ENCODE assay signal across 18 mouse cellular contexts in genomic region chr14:48005092-48005928, GRCm38 (mm10).
DNase-seq lines count a peak whose midpoint lies in the region; ATAC-seq and TF ChIP-seq lines count a peak whose summit lies in the region.
"Had no signal": no experiment of that assay in that cellular context is flagged by ENCODE, and none has a peak within 500 bp of the region (broad histone marks: within the 10 kb centered on the region; RNA-seq: fewer than 3 reads in every experiment).

No protein-coding gene starts in this region.

- no peak overlapping the region for H3K9ac ChIP-seq in kidney, embryonic 16.5 days (replicated peaks; ENCODE audit: low read length)
- H3K9ac ChIP-seq in forebrain, postnatal 0 days = 0 out of 2 replicates have a peak overlapping the region, but pooled peaks have one; percentile 22
- no peak overlapping the region for H3K9ac ChIP-seq in limb, embryonic 15.5 days
- H3K9ac ChIP-seq in midbrain, postnatal 0 days (replicated peaks; ENCODE audit: low read length, poor library complexity, severe bottlenecking) = no peak overlapping the region
- H3K9ac ChIP-seq: hindbrain, embryonic 12.5 days; limb, embryonic 13.5 days; liver, embryonic 15.5 days had no signal

- H3K4me1 ChIP-seq in kidney, embryonic 16.5 days (ENCODE audit: insufficient read depth, low read length) = peaks cover 5% of the 10 kb centered on the region; the same call in 1 of the 2 replicates
- H3K4me1 ChIP-seq in cortical plate, adult 2 months (ENCODE audit: control insufficient read depth, insufficient read depth, low read length) = peaks cover 2% of the 10 kb centered on the region
- H3K4me1 ChIP-seq in forebrain, postnatal 0 days (ENCODE audit: insufficient read depth) = peaks cover 9% of the 10 kb centered on the region; the same call in 1 of the 2 replicates
- peaks cover 12% of the 10 kb centered on the region; the same call in 1 of the 2 replicates for H3K4me1 ChIP-seq in limb, embryonic 15.5 days
- H3K4me1 ChIP-seq in midbrain, postnatal 0 days (ENCODE audit: insufficient read depth, low read length) = no peaks in the 10 kb centered on the region
- no peaks in the 10 kb centered on the region for H3K4me1 ChIP-seq in lung, adult 2 months (ENCODE audit: control insufficient read depth, insufficient read depth, low read length)
- H3K4me1 ChIP-seq: hindbrain, embryonic 12.5 days; liver, embryonic 15.5 days had no signal

- no peaks in the 10 kb centered on the region for H3K9me3 ChIP-seq in kidney, embryonic 16.5 days (ENCODE audit: low read length)
- no peaks in the 10 kb centered on the region for H3K9me3 ChIP-seq in forebrain, postnatal 0 days (ENCODE audit: low read length)
- no peaks in the 10 kb centered on the region for H3K9me3 ChIP-seq in limb, embryonic 15.5 days
- H3K9me3 ChIP-seq in midbrain, postnatal 0 days (ENCODE audit: low read length) = no peaks in the 10 kb centered on the region
- H3K9me3 ChIP-seq: hindbrain, embryonic 12.5 days; limb, embryonic 13.5 days; liver, embryonic 15.5 days had no signal

- no peak for TF ChIP-seq POLR2A in cortical plate, adult 2 months (IDR thresholded peaks at IDR 0.05; ENCODE audit: extremely low read depth, insufficient read depth, low read length)
- TF ChIP-seq POLR2A in lung, adult 2 months (IDR thresholded peaks at IDR 0.05; ENCODE audit: borderline replicate concordance, extremely low read depth, low read depth, low read length) = no peak

- DNase-seq in kidney, adult 18-20 months = peak; percentile 21
- peak; percentile 23 for DNase-seq in forebrain, postnatal 0 days
- no peak for DNase-seq in midbrain, postnatal 0 days (ENCODE audit: low spot score)
- DNase-seq in lung, adult 2 months = no peak
- DNase-seq: adrenal gland, postnatal 36 days; cerebellum, adult 9-10 months; gastrocnemius, postnatal 14 days; lung, postnatal 14 days had no signal

- no peak for TF ChIP-seq CTCF in cortical plate, adult 2 months (IDR thresholded peaks at IDR 0.05; ENCODE audit: extremely low read depth, insufficient read depth, low read length)
- TF ChIP-seq CTCF in forebrain, postnatal 0 days (IDR thresholded peaks at IDR 0.05; ENCODE audit: low read depth) = no peak
- TF ChIP-seq CTCF in midbrain, postnatal 0 days (IDR thresholded peaks at IDR 0.05) = no peak
- no peak for TF ChIP-seq CTCF in lung, adult 2 months (IDR thresholded peaks at IDR 0.05; ENCODE audit: insufficient read depth, low read length)

- H3K4me2 ChIP-seq in kidney, embryonic 16.5 days (replicated peaks; ENCODE audit: low read depth, low read length) = no peak overlapping the region
- no peak overlapping the region for H3K4me2 ChIP-seq in forebrain, postnatal 0 days (ENCODE audit: low read depth)
- no peak overlapping the region for H3K4me2 ChIP-seq in limb, embryonic 15.5 days
- H3K4me2 ChIP-seq in midbrain, postnatal 0 days (ENCODE audit: low read depth, low read length, poor library complexity, severe bottlenecking) = no peak overlapping the region
- H3K4me2 ChIP-seq: hindbrain, embryonic 12.5 days; limb, embryonic 13.5 days; liver, embryonic 15.5 days had no signal

- no peak overlapping the region for H3K4me3 ChIP-seq in kidney, embryonic 16.5 days (ENCODE audit: low read length)
- no peak overlapping the region for H3K4me3 ChIP-seq in cortical plate, adult 2 months (ENCODE audit: insufficient read depth, low read length)
- H3K4me3 ChIP-seq in forebrain, postnatal 0 days (ENCODE audit: low read depth, low read length) = no peak overlapping the region
- H3K4me3 ChIP-seq in limb, embryonic 15.5 days = no peak overlapping the region
- H3K4me3 ChIP-seq in midbrain, postnatal 0 days (ENCODE audit: low read depth, low read length) = no peak overlapping the region
- no peak overlapping the region for H3K4me3 ChIP-seq in lung, adult 2 months (replicated peaks; ENCODE audit: extremely low read depth, low read depth, low read length)
- H3K4me3 ChIP-seq: hindbrain, embryonic 12.5 days; left cerebral cortex, adult 2 months; limb, embryonic 13.5 days; liver, embryonic 15.5 days had no signal

- H3K36me3 ChIP-seq in kidney, embryonic 16.5 days (ENCODE audit: insufficient read depth, low read length) = no peaks in the 10 kb centered on the region
- no peaks in the 10 kb centered on the region for H3K36me3 ChIP-seq in forebrain, postnatal 0 days (ENCODE audit: insufficient read depth)
- no peaks in the 10 kb centered on the region for H3K36me3 ChIP-seq in limb, embryonic 15.5 days
- H3K36me3 ChIP-seq in midbrain, postnatal 0 days (ENCODE audit: insufficient read depth, low read length) = no peaks in the 10 kb centered on the region
- H3K36me3 ChIP-seq: hindbrain, embryonic 12.5 days; limb, embryonic 13.5 days; liver, embryonic 15.5 days had no signal

- no peaks in the 10 kb centered on the region for H3K27me3 ChIP-seq in kidney, embryonic 16.5 days (ENCODE audit: insufficient read depth, low read length)
- no peaks in the 10 kb centered on the region for H3K27me3 ChIP-seq in forebrain, postnatal 0 days (ENCODE audit: insufficient read depth, low read length)
- no peaks in the 10 kb centered on the region for H3K27me3 ChIP-seq in limb, embryonic 15.5 days
- no peaks in the 10 kb centered on the region for H3K27me3 ChIP-seq in midbrain, postnatal 0 days (ENCODE audit: insufficient read depth, low read length)
- H3K27me3 ChIP-seq: hindbrain, embryonic 12.5 days; limb, embryonic 13.5 days; liver, embryonic 15.5 days; Patski had no signal

- no peak overlapping the region for H3K27ac ChIP-seq in kidney, embryonic 16.5 days (ENCODE audit: low read length)
- H3K27ac ChIP-seq in cortical plate, adult 2 months (ENCODE audit: insufficient read depth, low read length) = 0 out of 2 replicates have a peak overlapping the region, but pooled peaks have one; percentile 0
- peak overlapping the region; percentile 70 for H3K27ac ChIP-seq in forebrain, postnatal 0 days (ENCODE audit: low read depth, low read length)
- H3K27ac ChIP-seq in limb, embryonic 15.5 days = 0 out of 2 replicates have a peak overlapping the region, but pooled peaks have one; percentile 11
- H3K27ac ChIP-seq in midbrain, postnatal 0 days (ENCODE audit: low read depth, low read length) = no peak overlapping the region
- H3K27ac ChIP-seq: hindbrain, embryonic 12.5 days; left cerebral cortex, adult 2 months; limb, embryonic 13.5 days; liver, embryonic 15.5 days had no signal

- 79% methylated on average over 6 of the region's 6 CpGs for WGBS in kidney, embryonic 16.5 days
- 37% methylated on average over 6 of the region's 6 CpGs for WGBS in forebrain, postnatal 0 days
- WGBS in limb, embryonic 15.5 days = 54% methylated on average over 6 of the region's 6 CpGs
- 80% methylated on average over 6 of the region's 6 CpGs for WGBS in midbrain, postnatal 0 days
- WGBS in lung, adult 2 months = 66% methylated on average over 6 of the region's 6 CpGs

- no peak for ATAC-seq in kidney, embryonic 16.5 days (ENCODE audit: low FRiP score, low TSS enrichment)
- ATAC-seq in forebrain, postnatal 0 days = peak; percentile 74
- no peak for ATAC-seq in limb, embryonic 15.5 days (ENCODE audit: insufficient number of reproducible peaks, low FRiP score, low TSS enrichment, low read depth)
- no peak for ATAC-seq in midbrain, postnatal 0 days (ENCODE audit: low FRiP score)
- ATAC-seq: activated CD4-positive, CD25-positive, alpha-beta regulatory T cell, adult 4 months; inflammation-experienced regulatory T-cells, adult 6 months; Patski had no signal

Comparison
In these comparisons a context has a peak if more than half of its experiments do, and no peak if none do; other contexts are left out.
1. DNase-seq: peak in kidney, adult 18-20 months (single experiment) and forebrain, postnatal 0 days (single experiment); none in midbrain, postnatal 0 days (single experiment) and lung, adult 2 months (single experiment).
2. H3K27ac ChIP-seq: peak in cortical plate, adult 2 months (single experiment), forebrain, postnatal 0 days (single experiment) and limb, embryonic 15.5 days (single experiment); none in kidney, embryonic 16.5 days (single experiment) and midbrain, postnatal 0 days (single experiment).